Mouse (Mus musculus) kidney, adult 2 months (tissue): ENCODE data around the gene Larp6.

Experiments
- CTCF ChIP-seq: fragments of 200-500 bp; conservative IDR thresholded peaks from 2 replicates; pipeline ENCODE4 v1.5.1; 2011; ENCODE audit warnings: low read depth, mild to moderate bottlenecking, control low read depth, low read length, moderate library complexity, mixed read lengths; ENCODE audit not compliant: insufficient read depth, insufficient read length
- POLR2A ChIP-seq: fragments of 200-500 bp; IDR thresholded peaks from one replicate; pipeline ENCODE4 v1.6.1; 2011; ENCODE audit warnings: low read depth, low read length, control low read depth

GRCm38 (mm10) chr9:60768393-60768792 is 55.6 kb downstream of the Larp6 start:
- no peak for TF ChIP-seq CTCF
- no peak for TF ChIP-seq POLR2A
